Comparison of ENCODE assay signal across 8 mouse cellular contexts in the genomic region with DNA sequence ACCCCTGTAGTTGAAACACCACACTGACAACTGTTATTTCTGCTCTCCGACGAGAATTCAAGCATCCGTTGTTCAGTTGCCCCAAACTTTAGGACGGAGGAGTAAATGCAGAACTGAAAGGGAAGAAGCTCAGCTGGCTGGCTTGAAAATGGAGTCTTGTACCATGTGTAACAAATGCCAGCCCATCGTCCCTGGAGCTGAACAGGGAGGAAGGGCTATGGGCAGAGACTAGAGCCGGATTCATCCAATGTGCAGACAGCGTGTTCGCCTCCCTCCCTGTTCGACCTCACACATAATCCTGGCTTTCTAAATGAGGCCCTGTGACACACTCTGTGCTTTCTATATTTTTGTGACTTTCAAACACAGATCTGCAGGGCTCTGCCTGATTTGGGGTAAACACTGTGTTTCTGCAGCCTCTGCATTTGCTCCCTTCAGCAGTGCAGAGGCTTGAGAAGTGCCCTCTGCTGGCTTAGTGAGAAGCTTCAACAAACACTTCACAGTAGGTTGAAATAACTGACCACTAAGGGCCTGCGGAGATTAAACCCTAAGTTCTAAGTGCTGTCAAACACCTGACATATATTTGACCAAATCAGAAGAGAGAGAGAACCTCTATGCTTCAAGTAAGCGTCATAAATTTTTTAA.
DNase-seq lines count a peak whose midpoint lies in the region; ATAC-seq and TF ChIP-seq lines count a peak whose summit lies in the region.

No protein-coding gene starts in this region.

- peak; percentile 52 for TF ChIP-seq CTCF in liver, postnatal 0 days (IDR thresholded peaks at IDR 0.05; ENCODE audit: low read depth)

- peak; percentile 85 for ATAC-seq in hindbrain, embryonic 16.5 days
- ATAC-seq in liver, postnatal 0 days: no peak
- ATAC-seq in stomach, embryonic 15.5 days (ENCODE audit: insufficient read depth, low FRiP score, low read depth): 0 out of 2 replicates have a peak, but pooled peaks have one; percentile 27

- no peak overlapping the region for H3K9ac ChIP-seq in hindbrain, embryonic 16.5 days (ENCODE audit: low read depth, low read length)
- H3K9ac ChIP-seq in liver, postnatal 0 days (replicated peaks): no peak overlapping the region
- no peak overlapping the region for H3K9ac ChIP-seq in stomach, embryonic 15.5 days

- no peak for TF ChIP-seq EP300 in liver, postnatal 0 days (IDR thresholded peaks at IDR 0.05; ENCODE audit: low read depth)

- no peaks in the 10 kb centered on the region for H3K27me3 ChIP-seq in hindbrain, embryonic 16.5 days (replicated peaks; ENCODE audit: control insufficient read depth, insufficient read depth, low read length)
- H3K27me3 ChIP-seq in liver, postnatal 0 days (ENCODE audit: insufficient read depth, low read length): no peaks in the 10 kb centered on the region
- no peaks in the 10 kb centered on the region for H3K27me3 ChIP-seq in stomach, embryonic 15.5 days (replicated peaks)

- DNase-seq in gastrocnemius, postnatal 14 days: peak; percentile 27
- DNase-seq in gastrocnemius, adult 18-20 months (ENCODE audit: low spot score): no peak
- DNase-seq in urinary bladder, postnatal 14 days (ENCODE audit: low spot score): peak; percentile 37
- no peak for DNase-seq in urinary bladder, postnatal 25 days (ENCODE audit: low spot score)
- no peak for DNase-seq in liver, postnatal 0 days
- no peak for DNase-seq in B cell, adult 2 months

- 87% methylated on average over 11 of the region's 11 CpGs for WGBS in hindbrain, embryonic 16.5 days
- 75% methylated on average over 11 of the region's 11 CpGs for WGBS in liver, postnatal 0 days (ENCODE audit: insufficient replicate concordance)
- WGBS in stomach, embryonic 15.5 days: 82% methylated on average over 11 of the region's 11 CpGs

- intact Hi-C loops in gastrocnemius, postnatal 14 days (cut with DNase I; ENCODE audit: low total_unique reads): loop anchor here (5.0 kb wide), 1 partner anchor 332 kb away; no protein-coding TSS in a partner anchor

- H3K4me3 ChIP-seq in hindbrain, embryonic 16.5 days (ENCODE audit: low read length): no peak overlapping the region
- H3K4me3 ChIP-seq in liver, postnatal 0 days (ENCODE audit: low read depth, low read length): no peak overlapping the region
- no peak overlapping the region for H3K4me3 ChIP-seq in stomach, embryonic 15.5 days (replicated peaks)

- no peak overlapping the region for H3K4me2 ChIP-seq in hindbrain, embryonic 16.5 days (ENCODE audit: low read length)
- H3K4me2 ChIP-seq in liver, postnatal 0 days (ENCODE audit: low read depth, low read length): no peak overlapping the region
- H3K4me2 ChIP-seq in stomach, embryonic 15.5 days: no peak overlapping the region

- H3K9me3 ChIP-seq in hindbrain, embryonic 16.5 days (ENCODE audit: control insufficient read depth, low read length): no peaks in the 10 kb centered on the region
- no peaks in the 10 kb centered on the region for H3K9me3 ChIP-seq in liver, postnatal 0 days (ENCODE audit: low read length)
- H3K9me3 ChIP-seq in stomach, embryonic 15.5 days: no peaks in the 10 kb centered on the region

- no peak overlapping the region for H3K27ac ChIP-seq in hindbrain, embryonic 16.5 days (ENCODE audit: low read depth, low read length)
- H3K27ac ChIP-seq in liver, postnatal 0 days (ENCODE audit: low read depth): no peak overlapping the region
- no peak overlapping the region for H3K27ac ChIP-seq in stomach, embryonic 15.5 days

- H3K4me1 ChIP-seq in hindbrain, embryonic 16.5 days (ENCODE audit: control insufficient read depth, insufficient read depth, low read depth, low read length): no peaks in the 10 kb centered on the region
- no peaks in the 10 kb centered on the region for H3K4me1 ChIP-seq in liver, postnatal 0 days (ENCODE audit: insufficient read depth)
- H3K4me1 ChIP-seq in stomach, embryonic 15.5 days: no peaks in the 10 kb centered on the region

- H3K36me3 ChIP-seq in hindbrain, embryonic 16.5 days (ENCODE audit: control insufficient read depth, insufficient read depth, low read length): 0 out of 2 replicates have a peak, but pooled peaks cover 2% of the 10 kb centered on the region
- peaks cover 2% of the 10 kb centered on the region; the same call in 1 of the 2 replicates for H3K36me3 ChIP-seq in liver, postnatal 0 days (replicated peaks; ENCODE audit: insufficient read depth, low read length)
- no peaks in the 10 kb centered on the region for H3K36me3 ChIP-seq in stomach, embryonic 15.5 days

Comparison
In these comparisons a context has a peak if more than half of its experiments do, and no peak if none do; other contexts are left out.
1. DNase-seq: peak in gastrocnemius, postnatal 14 days (single experiment) and urinary bladder, postnatal 14 days (single experiment); none in gastrocnemius, adult 18-20 months (single experiment), urinary bladder, postnatal 25 days (single experiment), liver, postnatal 0 days (single experiment) and B cell, adult 2 months (0 of 2).